Mouse (Mus musculus) kidney, postnatal 0 days (tissue): Measurements from ENCODE around the gene Zfp398. TPM values are rescaled to one million over a fixed set of nuclear protein-coding genes. Genes with fewer than 3 reads are reported as not detected.

Experiments used
- ATAC-seq: fragments of 200-750 bp; cut with Nextera tagmentation; replicated peaks from 2 replicates; pipeline ENCODE4 v1.8.0; 2017; ENCODE audit warnings: low read depth, moderate number of reproducible peaks, moderate TSS enrichment, moderate library complexity; ENCODE audit not compliant: low FRiP score
- DNase-seq: peaks from one replicate; pipeline ENCODE4 v3.0.0-alpha.2; 2016; ENCODE audit warnings: low spot score
- H3K27ac ChIP-seq: fragments of 300-500 bp; sonication (generic); 2 replicates; pipeline ENCODE4 v1.5.1; 2014; ENCODE audit warnings: mild to moderate bottlenecking
- H3K27me3 ChIP-seq: fragments of 300-500 bp; sonication (generic); 2 replicates; pipeline ENCODE4 v1.6.1; 2014; ENCODE audit warnings: low read length, mixed read lengths; ENCODE audit not compliant: insufficient read depth
- H3K36me3 ChIP-seq: fragments of 300-500 bp; sonication (generic); 2 replicates; pipeline ENCODE4 v1.6.1; 2014; ENCODE audit warnings: low read length, mixed read lengths; ENCODE audit not compliant: insufficient read depth
- H3K4me1 ChIP-seq: fragments of 300-500 bp; sonication (generic); replicated peaks from 2 replicates; pipeline ENCODE4 v1.6.1; 2014; ENCODE audit warnings: antibody characterized with exemption, low read length, mixed read lengths; ENCODE audit not compliant: insufficient read depth
- H3K4me2 ChIP-seq: fragments of 300-500 bp; sonication (generic); 2 replicates; pipeline ENCODE4 v1.6.1; 2014; ENCODE audit warnings: mild to moderate bottlenecking, low read length, moderate library complexity, mixed read lengths
- H3K4me3 ChIP-seq: fragments of 300-500 bp; sonication (generic); replicated peaks from 2 replicates; pipeline ENCODE4 v1.5.1; 2014; ENCODE audit warnings: low read depth, low read length
- H3K9ac ChIP-seq: fragments of 300-500 bp; sonication (generic); 2 replicates; pipeline ENCODE4 v1.6.1; 2014; ENCODE audit warnings: low read depth, low read length
- H3K9me3 ChIP-seq: fragments of 300-500 bp; sonication (generic); replicated peaks from 2 replicates; pipeline ENCODE4 v1.6.1; 2016; ENCODE audit warnings: low read length, inconsistent platforms, mixed read lengths
- CTCF ChIP-seq: IDR thresholded peaks from 2 replicates; pipeline ENCODE4 v1.5.1; 2016; ENCODE audit warnings: antibody characterized with exemption, low read depth, mild to moderate bottlenecking, moderate library complexity
- WGBS: fragments of 180-500 bp; shearing (Covaris S2); extraction: QIAGEN DNeasy Blood & Tissue Kit; methylation state at CpG from one replicate; pipeline ENCODE4 v1.1.7; 2014; 5-methylcytosine and 5-hydroxymethylcytosine counted together
- polyA plus RNA-seq: library from polyadenylated mRNA; unstranded; fragments of >200 nt; fragmentation: Nextera tagmentation; extraction: Ambion mirVana; gene quantifications from 2 replicates; pipeline ENCODE4 v1.2.1, GENCODE M21; 2015

Gene Zfp398
- polyA plus RNA-seq, 1 experiment from 2014 or later, result 6.7 TPM

GRCm38 (mm10) chr6:47904361-47904760 is 68.9 kb downstream of the Zfp398 start:
- no peaks in the 10 kb centered on the region for H3K9me3 ChIP-seq
- no peak overlapping the region for H3K9ac ChIP-seq
- no peak overlapping the region for H3K4me3 ChIP-seq
- WGBS, result 68% methylated on average over 19 of the region's 19 CpGs
- DNase-seq (no peak), ATAC-seq (no peak)
- no peaks in the 10 kb centered on the region for H3K4me1 ChIP-seq
- no peaks in the 10 kb centered on the region for H3K27me3 ChIP-seq
- no peak overlapping the region for H3K4me2 ChIP-seq
- peaks cover 41% of the 10 kb centered on the region for H3K36me3 ChIP-seq
- no peak overlapping the region for H3K27ac ChIP-seq
- no peak for TF ChIP-seq CTCF

GRCm38 (mm10) chr6:47904917-47905695 is 69.6 kb downstream of the Zfp398 start:
- Histone ChIP-seq H3K36me3 (peaks cover 41% of the 10 kb centered on the region), H3K9ac (no peak overlapping the region), H3K9me3 (no peaks in the 10 kb centered on the region), H3K4me2 (no peak overlapping the region), H3K27me3 (no peaks in the 10 kb centered on the region), H3K4me1 (no peaks in the 10 kb centered on the region), H3K4me3 (no peak overlapping the region), H3K27ac (no peak overlapping the region)
- WGBS, result 76% methylated on average over 44 of the region's 44 CpGs
- no peak for TF ChIP-seq CTCF
- ATAC-seq (no peak; the same call in 1 of the 2 replicates), DNase-seq (no peak)

GRCm38 (mm10) chr6:47906326-47906725 is 70.9 kb downstream of the Zfp398 start:
- Histone ChIP-seq H3K27me3 (no peaks in the 10 kb centered on the region), H3K9me3 (no peaks in the 10 kb centered on the region), H3K4me1 (no peaks in the 10 kb centered on the region), H3K9ac (no peak overlapping the region), H3K4me3 (no peak overlapping the region), H3K27ac (no peak overlapping the region), H3K36me3 (peaks cover 41% of the 10 kb centered on the region), H3K4me2 (no peak overlapping the region)
- ATAC-seq (no peak), DNase-seq (no peak)
- WGBS, result 96% methylated on average over 5 of the region's 5 CpGs
- TF ChIP-seq CTCF, result no peak

- 78% methylated on average over 1 of the region's 1 CpGs for WGBS
- TF ChIP-seq CTCF, result no peak
- no peaks in the 10 kb centered on the region for H3K27me3 ChIP-seq
- ATAC-seq, result no peak
- H3K9ac ChIP-seq, result no peak overlapping the region
- H3K27ac ChIP-seq, result no peak overlapping the region
- H3K36me3 ChIP-seq, result peaks cover 29% of the 10 kb centered on the region
- no peaks in the 10 kb centered on the region for H3K4me1 ChIP-seq
- no peak overlapping the region for H3K4me2 ChIP-seq
- H3K4me3 ChIP-seq, result no peak overlapping the region
- no peaks in the 10 kb centered on the region for H3K9me3 ChIP-seq
- no peak for DNase-seq
Observed at GRCm38 (mm10) chr6:47909007-47909406, 73.5 kb downstream of the Zfp398 start.

DNA sequence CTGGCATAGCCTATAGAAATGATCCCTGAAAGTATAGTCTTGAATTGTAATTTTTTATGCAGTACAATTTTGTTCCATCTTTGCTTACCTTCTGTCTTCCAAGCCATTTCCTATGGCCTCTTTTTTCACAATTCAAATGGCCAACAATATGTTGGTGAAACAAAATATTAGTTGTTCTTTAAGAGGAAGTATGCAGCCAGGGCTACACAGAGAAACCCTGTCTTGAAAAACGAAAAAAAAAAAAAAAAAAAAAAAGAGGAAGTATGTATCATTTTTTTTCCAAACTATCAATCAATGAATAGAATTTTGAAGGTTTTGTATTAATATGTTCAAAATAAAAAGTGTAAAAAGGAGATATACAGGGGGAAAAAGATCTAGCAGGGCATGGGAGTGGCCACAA is 76.2 kb downstream of the Zfp398 start:
- Histone ChIP-seq H3K4me1 (no peaks in the 10 kb centered on the region), H3K27me3 (no peaks in the 10 kb centered on the region), H3K9me3 (no peaks in the 10 kb centered on the region), H3K4me3 (no peak overlapping the region), H3K4me2 (no peak overlapping the region), H3K36me3 (0 out of 2 replicates have a peak, but pooled peaks cover 3% of the 10 kb centered on the region), H3K27ac (no peak overlapping the region), H3K9ac (no peak overlapping the region)
- TF ChIP-seq CTCF, result no peak
- DNase-seq (no peak), ATAC-seq (no peak)
- WGBS, result 54% methylated on average over 1 of the region's 1 CpGs

GRCm38 (mm10) chr6:47912991-47913390 is 77.5 kb downstream of the Zfp398 start:
- DNase-seq (no peak), ATAC-seq (no peak; the same call in 1 of the 2 replicates)
- WGBS, result 51% methylated on average over 3 of the region's 3 CpGs
- Histone ChIP-seq H3K4me1 (no peaks in the 10 kb centered on the region), H3K9ac (no peak overlapping the region), H3K4me3 (no peak overlapping the region), H3K36me3 (no peaks in the 10 kb centered on the region), H3K4me2 (no peak overlapping the region), H3K27ac (no peak overlapping the region), H3K27me3 (no peaks in the 10 kb centered on the region), H3K9me3 (no peaks in the 10 kb centered on the region)
- TF ChIP-seq CTCF, result no peak

- ATAC-seq (no peak), DNase-seq (no peak)
- WGBS, result 66% methylated on average over 5 of the region's 5 CpGs
- no peak for TF ChIP-seq CTCF
- Histone ChIP-seq H3K27me3 (no peaks in the 10 kb centered on the region), H3K4me3 (no peak overlapping the region), H3K9me3 (no peaks in the 10 kb centered on the region), H3K27ac (no peak overlapping the region), H3K36me3 (no peaks in the 10 kb centered on the region), H3K4me1 (peaks cover 7% of the 10 kb centered on the region), H3K9ac (no peak overlapping the region), H3K4me2 (no peak overlapping the region)
Observed at GRCm38 (mm10) chr6:47917051-47917450, 81.6 kb downstream of the Zfp398 start.
